Mouse (Mus musculus): ENCODE results near the gene Cdiptos.

- TF ChIP-seq EP300 (IDR thresholded peaks at IDR 0.05; ENCODE audit: low read depth) (no peak), CTCF (IDR thresholded peaks at IDR 0.05; ENCODE audit: low read depth) (no peak)
Observed at GRCm38 (mm10) chr7:126932652-126933051, 43.2 kb downstream of the Cdiptos start.

All from heart, postnatal 0 days (tissue).